Mouse (Mus musculus) thymus, adult 18-20 months (tissue): ENCODE measurements around the gene Gal3st3.

Source experiments
- DNase-seq, 2 experiments: peaks; one replicate each; pipeline ENCODE4 v3.0.0; 2022; ENCODE audit warnings: mixed read lengths in 2 of 2

The Gal3st3 gene

DNA sequence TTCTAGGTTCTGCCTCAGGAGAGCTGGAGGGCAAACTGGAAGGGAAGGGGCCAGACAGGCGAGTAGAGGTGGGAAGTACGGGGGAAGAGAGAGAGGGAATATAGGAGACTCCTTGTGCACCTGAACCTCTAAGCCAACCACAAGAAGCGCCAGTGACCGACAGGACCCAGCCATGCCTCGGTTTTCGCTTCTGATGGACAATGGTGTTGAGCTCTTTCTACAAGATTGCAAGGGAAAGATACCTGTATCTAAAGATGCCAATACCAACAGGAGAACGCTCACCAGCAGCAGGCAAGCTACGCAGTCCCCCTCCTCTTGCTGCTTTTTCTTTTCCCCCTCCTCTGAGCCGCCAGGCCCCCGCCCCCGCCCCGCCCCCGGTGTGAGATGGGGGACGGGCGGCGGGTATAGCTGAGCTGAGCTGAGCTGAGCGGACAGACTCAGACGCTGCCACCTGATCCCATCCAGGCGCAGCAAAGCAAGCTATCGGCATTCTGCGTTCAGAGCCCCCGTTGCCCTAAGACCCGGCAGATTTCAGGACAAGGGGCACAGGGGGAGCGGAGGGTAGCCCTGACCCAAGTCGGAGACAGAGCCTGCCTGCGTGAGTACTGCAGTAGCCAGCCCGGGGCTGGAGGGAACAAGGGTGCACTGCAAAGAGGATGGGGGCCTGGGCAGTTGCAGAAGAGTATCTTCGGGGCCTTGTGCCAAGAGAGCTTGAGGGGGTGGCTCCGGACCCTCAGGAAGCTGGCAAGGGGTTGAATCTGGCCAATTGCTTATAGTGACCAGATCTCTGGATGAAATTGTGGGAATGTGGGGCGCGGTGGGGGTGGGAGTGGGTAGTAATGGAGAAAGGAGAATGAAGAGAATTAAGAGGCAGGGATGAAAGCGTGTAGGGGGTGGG lies at the start of gene Gal3st3:
TSS of gene Gal3st3 (plus strand) at position 429 of the 898 bp plus-strand sequence.
- no peak for DNase-seq

DNA sequence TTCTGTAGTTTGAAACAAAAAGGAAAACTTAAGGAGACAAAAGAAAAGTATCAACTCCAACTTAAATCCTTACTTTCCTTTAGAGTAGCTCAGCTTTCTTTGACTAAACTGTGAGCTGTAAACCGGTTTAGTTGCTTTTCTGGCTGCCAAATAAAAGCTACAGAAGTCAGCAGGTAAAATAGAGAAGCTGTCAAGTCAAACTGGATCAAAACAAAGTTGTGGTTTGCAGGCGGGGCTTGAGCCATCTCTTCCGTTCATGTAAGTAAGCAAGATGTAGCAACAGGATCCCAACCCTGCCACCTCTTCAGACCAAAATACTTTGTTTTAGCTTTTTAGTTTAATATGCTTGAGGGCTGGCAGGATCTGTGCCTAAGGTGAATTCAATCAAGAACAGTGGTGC lies 41.0 kb upstream of the Gal3st3 start:
- DNase-seq, result peak; percentile 62 to 78

DNA sequence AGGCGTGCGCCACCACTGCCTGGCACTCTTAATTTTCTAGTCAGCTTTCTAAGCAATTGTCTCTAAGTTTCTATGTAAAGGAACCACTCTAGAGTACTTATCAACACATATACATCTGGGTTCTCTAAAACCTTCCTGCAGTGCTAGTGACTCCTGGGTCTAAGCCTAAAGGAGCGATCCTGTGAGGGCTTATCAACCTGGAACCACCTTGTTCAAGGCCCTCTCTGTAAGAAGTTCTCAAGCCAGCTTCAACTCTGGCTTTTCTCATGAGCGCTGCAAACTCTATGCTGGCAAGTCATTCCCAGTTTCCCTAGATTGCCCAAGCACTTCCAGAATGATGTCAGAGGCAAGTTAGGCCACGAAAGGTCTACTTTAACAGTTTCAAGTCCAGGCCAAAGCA lies 31.1 kb upstream of the Gal3st3 start:
- DNase-seq, result no peak

- DNase-seq, result no peak
Observed at GRCm38 (mm10) chr19:5268017-5268416, 30.1 kb upstream of the Gal3st3 start.

- DNase-seq, result no peak
Observed at GRCm38 (mm10) chr19:5268875-5269274, 29.3 kb upstream of the Gal3st3 start.

DNA sequence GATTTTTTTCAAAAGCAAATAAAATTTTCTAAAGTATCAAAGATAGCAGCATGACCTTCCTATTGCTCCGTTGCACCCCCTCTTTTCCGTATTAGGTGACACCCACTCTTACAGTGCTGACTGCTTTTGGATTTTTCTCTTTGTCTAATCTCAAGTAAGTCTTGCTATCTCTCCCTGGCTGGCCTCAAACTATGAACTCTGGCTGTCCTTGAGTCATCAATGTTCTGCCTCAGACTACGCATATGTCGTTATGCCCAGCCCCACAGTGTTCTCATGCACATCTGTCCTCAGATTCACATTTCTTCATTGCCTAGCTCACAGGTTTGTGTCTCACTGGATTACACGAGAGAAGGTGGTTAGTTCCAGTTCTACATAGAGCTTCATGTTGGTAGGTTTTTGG lies 28.7 kb upstream of the Gal3st3 start:
- DNase-seq, result no peak

DNA sequence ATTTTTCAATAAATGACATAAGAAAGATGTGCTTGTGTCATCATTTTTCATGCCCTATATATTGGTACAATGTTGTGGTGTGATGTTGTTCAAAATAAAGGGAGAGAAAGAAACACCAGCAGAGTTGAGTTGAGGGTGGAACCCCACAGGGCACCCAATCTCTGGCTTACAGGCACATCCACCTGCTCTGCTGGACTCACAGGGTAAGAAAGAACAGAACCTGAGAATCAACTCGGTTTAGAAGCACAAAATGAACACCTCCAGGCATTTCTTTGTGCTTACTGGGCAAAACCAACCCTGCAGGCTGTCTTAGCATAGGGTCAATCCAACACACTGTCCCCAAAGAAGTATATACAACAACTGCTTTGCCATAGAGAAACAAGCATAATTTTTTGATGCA lies 26.7 kb upstream of the Gal3st3 start:
- no peak for DNase-seq

DNA sequence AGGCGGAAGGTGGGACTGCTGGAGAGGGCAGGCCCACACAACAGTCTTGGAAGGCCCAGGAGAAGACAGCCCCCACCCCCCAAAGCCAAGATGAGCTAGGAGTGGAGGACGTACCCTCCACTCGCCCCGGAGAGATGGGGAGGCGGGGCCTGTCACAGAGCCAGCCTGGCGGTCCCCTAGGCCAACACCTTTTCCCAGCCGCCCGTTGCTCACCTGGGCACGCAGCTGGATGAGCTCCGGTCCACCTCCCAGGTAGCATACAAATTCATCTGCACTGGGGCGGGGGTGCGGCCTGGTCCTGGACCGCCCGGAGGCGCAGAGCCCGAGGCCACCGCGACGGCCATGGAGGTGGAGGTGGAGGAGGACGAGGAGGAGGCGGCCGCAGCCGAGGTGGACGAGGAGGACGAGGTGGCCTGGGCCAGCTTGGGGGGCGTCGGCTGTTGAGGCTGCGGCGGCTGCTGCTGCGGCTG lies 25.8 kb upstream of the Gal3st3 start:
- peak in 1 of 2 experiments; percentile 64 for DNase-seq

GRCm38 (mm10) chr19:5272801-5273733 lies 25.1 kb upstream of the Gal3st3 start, which contains the start of gene Pacs1:
Pacs1 (minus strand) TSS chr19:5273119.
- peak; percentile 92 to 94 for DNase-seq

GRCm38 (mm10) chr19:5273916-5274315 lies 24.2 kb upstream of the Gal3st3 start:
- DNase-seq, result no peak

GRCm38 (mm10) chr19:5274641-5275040 lies 23.5 kb upstream of the Gal3st3 start:
- no peak for DNase-seq

DNA sequence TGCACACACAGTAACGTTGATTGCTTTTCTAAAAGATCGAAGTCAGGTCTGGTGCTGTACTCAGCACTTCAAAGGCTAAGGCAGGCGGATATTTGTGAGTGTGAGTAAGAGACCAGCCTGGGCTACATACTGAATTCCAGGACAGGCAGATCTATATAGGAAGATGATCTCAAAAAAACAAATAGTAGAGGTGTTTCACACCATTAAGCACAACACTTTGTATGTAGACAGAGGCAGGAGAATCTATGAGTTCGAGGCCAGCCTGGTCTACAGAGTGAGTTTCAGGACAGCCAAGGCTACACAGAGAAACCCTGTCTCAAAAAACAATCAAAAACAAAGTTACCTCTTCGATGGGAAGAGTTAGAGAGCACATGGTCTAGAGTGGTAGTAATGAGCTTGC lies 22.4 kb upstream of the Gal3st3 start:
- DNase-seq, result no peak

DNA sequence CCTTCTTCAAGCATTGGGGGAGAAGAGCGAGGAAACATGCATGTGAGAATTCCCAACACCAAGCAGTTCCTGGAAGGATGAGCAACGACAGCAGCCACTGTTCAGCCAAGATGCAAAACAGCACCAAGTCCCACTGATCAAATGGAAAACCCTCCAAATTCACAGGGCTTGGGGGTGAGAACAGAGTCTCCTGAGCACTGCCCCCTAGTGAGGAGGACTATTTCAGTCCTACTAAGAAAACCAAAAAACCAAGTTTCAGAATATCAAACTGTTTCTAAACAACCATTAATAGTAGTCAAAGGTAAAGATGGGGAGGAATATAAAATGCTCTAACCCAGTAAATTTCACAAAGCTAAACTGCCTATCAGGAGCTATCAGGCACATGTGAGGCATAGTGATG lies 21.6 kb upstream of the Gal3st3 start:
- DNase-seq, result no peak

DNA sequence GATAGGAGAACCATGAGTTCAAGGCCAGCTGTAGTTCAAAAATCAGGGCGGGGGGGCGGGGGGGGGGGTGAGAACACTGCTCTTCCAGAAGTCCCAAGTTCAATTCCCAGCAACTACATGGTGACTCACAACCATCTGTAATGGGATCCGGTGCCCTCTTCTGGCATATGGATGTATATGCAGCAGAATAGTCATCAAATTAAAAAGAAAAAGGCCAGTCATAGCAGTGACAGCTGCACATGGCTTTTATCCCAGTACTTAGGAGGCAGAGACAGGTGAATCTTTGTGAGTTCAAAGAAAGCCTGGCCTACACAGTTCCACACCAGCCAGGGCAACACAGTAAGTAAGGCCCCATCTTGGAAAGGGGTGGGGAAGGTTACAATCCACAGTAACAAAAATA lies 21.0 kb upstream of the Gal3st3 start:
- no peak for DNase-seq

- no peak for DNase-seq
Observed at GRCm38 (mm10) chr19:5278381-5278780, 19.8 kb upstream of the Gal3st3 start.

DNA sequence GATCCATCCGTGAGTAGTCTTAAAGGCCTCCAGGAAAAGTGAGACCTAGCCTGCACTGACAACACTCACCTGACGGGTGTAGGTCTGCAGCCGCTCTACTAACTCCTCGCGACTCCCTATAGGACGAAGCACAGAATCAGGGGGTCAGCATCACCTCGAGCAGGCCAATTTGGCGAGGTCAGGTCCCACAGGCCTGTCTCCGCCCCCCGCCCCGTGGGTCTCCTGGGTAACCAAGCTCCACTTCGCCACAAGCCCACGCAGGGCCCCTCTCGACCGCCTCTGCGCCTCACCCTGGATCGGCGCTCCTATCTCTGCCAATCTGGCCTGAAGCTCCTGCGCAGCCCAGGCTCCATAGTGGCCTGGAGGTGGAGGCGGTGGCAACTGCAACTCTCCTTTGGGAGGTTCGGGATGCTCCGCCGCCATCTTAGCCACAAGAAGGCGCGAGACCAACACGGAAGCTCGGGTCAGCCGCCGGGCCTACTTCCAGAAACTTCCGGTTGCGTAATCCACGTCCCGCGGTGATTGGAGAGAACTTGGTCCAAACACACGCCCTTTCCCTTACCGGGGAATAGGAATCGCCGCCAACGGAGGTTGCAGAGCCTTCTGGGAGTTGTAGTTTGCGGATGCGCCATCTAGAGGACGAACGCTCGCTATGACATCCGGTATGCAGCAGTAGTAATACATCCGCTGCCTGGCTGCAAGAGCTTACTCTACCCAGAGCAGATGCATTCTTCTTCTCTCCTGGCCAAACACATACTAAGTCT lies 3.0 kb upstream of the Gal3st3 start, which contains the start of gene Sf3b2:
TSS of gene Sf3b2 (minus strand) at position 484 of the 764 bp plus-strand sequence.
- peak; percentile 97 to 98 for DNase-seq

- DNase-seq, result no peak
Observed at GRCm38 (mm10) chr19:5295736-5296075, 2.4 kb upstream of the Gal3st3 start.

GRCm38 (mm10) chr19:5296630-5297029 lies 1.5 kb upstream of the Gal3st3 start:
- no peak for DNase-seq

GRCm38 (mm10) chr19:5300588-5300987 lies 2.5 kb downstream of the Gal3st3 start:
- DNase-seq, result no peak

DNA sequence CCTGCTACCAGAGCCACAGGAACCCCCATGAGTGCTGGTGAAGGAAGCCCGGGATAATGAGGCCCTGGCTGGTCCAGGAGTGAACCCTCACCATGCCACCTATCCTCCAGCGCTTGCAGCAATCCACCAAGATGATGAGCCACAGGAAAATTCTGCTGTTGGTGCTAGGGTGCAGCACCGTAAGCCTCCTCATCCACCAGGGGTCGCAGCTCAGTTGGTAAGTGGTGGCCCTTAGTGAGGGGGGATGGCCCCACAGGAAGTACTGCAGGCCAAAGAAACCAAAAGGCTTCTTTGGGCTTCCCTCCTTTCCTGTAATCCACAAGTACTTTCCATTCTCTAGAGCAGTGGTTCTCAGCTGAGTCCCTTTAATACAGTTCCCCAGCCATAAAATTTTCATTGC lies 4.3 kb downstream of the Gal3st3 start:
- DNase-seq, result peak; percentile 56 to 57

DNA sequence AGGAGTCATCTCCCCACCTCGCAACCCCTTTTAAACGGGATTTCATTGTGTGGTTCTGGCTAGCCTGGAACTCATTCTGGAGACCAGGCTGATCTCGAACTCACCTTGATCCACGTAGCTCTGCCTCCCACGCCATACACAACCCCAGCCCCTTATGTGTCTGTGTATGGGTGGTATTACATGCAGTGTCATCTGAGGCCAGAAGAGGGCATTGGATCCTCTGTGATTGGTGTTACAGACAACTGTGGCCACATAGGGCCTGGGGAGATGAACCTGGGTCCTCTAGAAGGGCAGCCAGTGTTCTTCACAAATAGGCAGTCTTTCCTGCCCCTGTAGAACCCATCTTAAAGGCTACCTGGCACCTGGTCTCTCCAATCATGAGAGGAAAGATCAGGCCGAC lies 8.1 kb downstream of the Gal3st3 start:
- no peak for DNase-seq

GRCm38 (mm10) chr19:5306968-5307734 lies 9.0 kb downstream of the Gal3st3 start:
- DNase-seq, result no peak
